Mouse (Mus musculus): ENCODE results near the gene Bche. TPM values are rescaled to one million over a fixed set of nuclear protein-coding genes. Genes with fewer than 3 reads are reported as not detected.

Bche gene
- total and polyA plus RNA-seq, 3 experiments = not detected

- H3K9ac ChIP-seq (ENCODE audit: control insufficient read depth, low read depth, low read length, poor library complexity, severe bottlenecking) = no peak overlapping the region
- no peak overlapping the region for H3K4me3 ChIP-seq (ENCODE audit: control insufficient read depth in 1 of 2, insufficient read depth in 1 of 2, low read depth in 2 of 2, low read length in 2 of 2)
- no peaks in the 10 kb centered on the region for H3K9me3 ChIP-seq (replicated peaks; ENCODE audit: insufficient read depth, low read length)
- no peaks in the 10 kb centered on the region for H3K36me3 ChIP-seq (ENCODE audit: control insufficient read depth in 1 of 2, insufficient read depth in 2 of 2, low read length in 2 of 2)
- no peaks in the 10 kb centered on the region for H3K4me1 ChIP-seq (ENCODE audit: control insufficient read depth in 1 of 2, insufficient read depth in 2 of 2, low read length in 2 of 2)
- H3K79me2 ChIP-seq (ENCODE audit: control insufficient read depth, insufficient read depth, low read length, poor library complexity) = no peaks in the 10 kb centered on the region
- no peak for DNase-seq (ENCODE audit: low read depth, low spot score)
- no peaks in the 10 kb centered on the region for H3K27me3 ChIP-seq (ENCODE audit: control insufficient read depth in 1 of 2, insufficient read depth in 2 of 2, low read length in 2 of 2)
- TF ChIP-seq MEF2A (IDR thresholded peaks at IDR 0.05; ENCODE audit: extremely low read depth, insufficient replicate concordance, low read depth, low read length, poor library complexity, severe bottlenecking) = no peak
- TF ChIP-seq CTCF (IDR thresholded peaks at IDR 0.05 in 2 of 3, conservative IDR thresholded peaks at IDR 0.05 in 1 of 3; ENCODE audit: control insufficient read depth in 1 of 3, insufficient read depth in 1 of 3, low read depth in 2 of 3, low read length in 3 of 3, poor library complexity in 1 of 3, severe bottlenecking in 1 of 3) = no peak
- TF ChIP-seq SMC3 (IDR thresholded peaks at IDR 0.05; ENCODE audit: low read depth, low read length) = no peak
- TF ChIP-seq EP300 (IDR thresholded peaks at IDR 0.05; ENCODE audit: low read depth in 1 of 2, low read length in 2 of 2) = no peak
- H3K27ac ChIP-seq (ENCODE audit: control insufficient read depth, low read depth, low read length) = no peak overlapping the region
Observed at GRCm38 (mm10) chr3:73709871-73710270, 1.7 kb upstream of the Bche start.

DNA sequence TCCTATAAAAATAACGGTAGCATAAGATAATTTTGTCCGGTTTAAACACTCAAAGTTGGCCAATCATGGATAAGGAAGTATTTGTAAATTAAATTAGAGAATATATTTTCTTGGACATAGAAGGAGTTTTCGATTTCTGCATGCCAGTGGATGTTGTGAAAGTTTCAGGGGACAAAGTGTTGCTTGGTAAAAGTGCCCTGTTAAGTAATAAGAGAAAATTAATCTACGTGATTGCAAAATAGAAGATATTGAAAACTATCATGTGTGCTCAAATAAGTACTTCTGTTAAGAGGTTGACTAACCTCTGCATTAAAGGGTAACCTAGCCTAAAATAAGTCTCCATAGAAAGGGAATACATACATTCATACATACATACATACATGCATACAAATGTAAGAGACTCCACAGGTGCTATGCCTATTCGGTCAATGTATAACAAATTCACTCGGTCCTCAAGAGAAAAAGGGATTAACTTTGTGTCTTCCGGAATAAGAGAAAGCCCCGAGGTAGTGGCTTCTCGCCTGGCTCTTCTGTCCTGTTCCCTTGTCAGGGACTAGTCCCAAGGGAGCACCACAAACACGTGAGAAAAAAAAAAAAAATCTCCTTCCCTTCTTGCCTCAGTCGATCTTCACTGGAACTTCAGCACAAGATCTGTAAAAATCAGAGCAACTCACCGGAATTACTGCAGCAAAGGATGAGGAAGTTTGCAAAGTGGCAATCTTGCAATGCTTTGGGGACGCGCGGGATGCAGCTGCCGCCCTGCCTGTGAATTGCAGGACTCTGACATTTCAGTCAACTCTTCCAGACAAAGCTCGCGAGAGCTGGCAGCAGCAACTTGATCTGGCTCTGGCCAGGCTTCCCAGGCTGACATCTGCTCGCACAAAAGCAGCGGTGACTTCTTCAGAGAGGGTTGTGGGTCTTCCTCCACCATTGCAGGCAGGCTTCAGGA is 480 bp downstream of the Bche start:
- no peak for DNase-seq (ENCODE audit: low read depth, low spot score)
- TF ChIP-seq TCF12 (IDR thresholded peaks at IDR 0.05; ENCODE audit: low read depth, low read length) (no peak), ZMIZ1 (IDR thresholded peaks at IDR 0.05; ENCODE audit: low read depth, low read length) (no peak), NRF1 (IDR thresholded peaks at IDR 0.05; ENCODE audit: insufficient read depth, low read depth, low read length, poor library complexity, severe bottlenecking) (no peak), EP300 (IDR thresholded peaks at IDR 0.05; ENCODE audit: low read depth in 1 of 2, low read length in 2 of 2) (no peak)
- Histone ChIP-seq H3K4me1 (ENCODE audit: control insufficient read depth in 1 of 2, insufficient read depth in 2 of 2, low read length in 2 of 2) (no peaks in the 10 kb centered on the region), H3K36me3 (ENCODE audit: control insufficient read depth in 1 of 2, insufficient read depth in 2 of 2, low read length in 2 of 2) (no peaks in the 10 kb centered on the region), H3K9ac (ENCODE audit: control insufficient read depth, low read depth, low read length, poor library complexity, severe bottlenecking) (no peak overlapping the region), H3K4me3 (ENCODE audit: control insufficient read depth in 1 of 2, insufficient read depth in 1 of 2, low read depth in 2 of 2, low read length in 2 of 2) (no peak overlapping the region), H3K9me3 (replicated peaks; ENCODE audit: insufficient read depth, low read length) (no peaks in the 10 kb centered on the region), H3K27ac (ENCODE audit: control insufficient read depth, low read depth, low read length) (no peak overlapping the region), H3K79me2 (ENCODE audit: control insufficient read depth, insufficient read depth, low read length, poor library complexity) (no peaks in the 10 kb centered on the region), H3K27me3 (ENCODE audit: control insufficient read depth in 1 of 2, insufficient read depth in 2 of 2, low read length in 2 of 2) (no peaks in the 10 kb centered on the region)

DNA sequence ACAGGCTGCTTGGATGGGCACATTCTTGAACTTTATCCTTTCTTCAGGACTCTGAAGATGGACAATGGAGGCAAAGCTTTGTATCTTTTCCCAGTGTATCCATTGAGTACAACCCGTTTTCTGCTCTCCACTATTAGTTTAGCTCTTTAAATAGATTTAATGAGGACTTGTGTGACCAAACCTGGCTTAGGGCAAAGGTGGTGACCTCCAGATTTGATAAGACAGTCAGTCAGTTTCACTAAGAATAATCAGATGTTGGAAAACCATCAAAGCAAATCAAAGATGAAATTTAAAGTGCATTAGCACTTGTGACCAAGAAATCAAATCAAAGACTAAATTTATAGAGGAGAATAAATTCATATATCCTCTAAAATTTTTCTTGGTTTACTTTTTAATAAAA is 1.7 kb downstream of the Bche start:
- Histone ChIP-seq H3K9me3 (replicated peaks; ENCODE audit: insufficient read depth, low read length) (no peaks in the 10 kb centered on the region), H3K4me1 (ENCODE audit: control insufficient read depth in 1 of 2, insufficient read depth in 2 of 2, low read length in 2 of 2) (no peaks in the 10 kb centered on the region), H3K4me3 (ENCODE audit: control insufficient read depth in 1 of 2, insufficient read depth in 1 of 2, low read depth in 2 of 2, low read length in 2 of 2) (no peak overlapping the region), H3K27ac (ENCODE audit: control insufficient read depth, low read depth, low read length) (no peak overlapping the region), H3K36me3 (ENCODE audit: control insufficient read depth in 1 of 2, insufficient read depth in 2 of 2, low read length in 2 of 2) (no peaks in the 10 kb centered on the region), H3K79me2 (ENCODE audit: control insufficient read depth, insufficient read depth, low read length, poor library complexity) (no peaks in the 10 kb centered on the region), H3K9ac (ENCODE audit: control insufficient read depth, low read depth, low read length, poor library complexity, severe bottlenecking) (no peak overlapping the region), H3K27me3 (ENCODE audit: control insufficient read depth in 1 of 2, insufficient read depth in 2 of 2, low read length in 2 of 2) (no peaks in the 10 kb centered on the region)
- DNase-seq (ENCODE audit: low read depth, low spot score) = no peak
- TF ChIP-seq POLR2AphosphoS5 (IDR thresholded peaks at IDR 0.05; ENCODE audit: borderline replicate concordance, low read depth, low read length) (no peak), NELFE (IDR thresholded peaks at IDR 0.05; ENCODE audit: low read depth, low read length) (no peak), CHD1 (IDR thresholded peaks at IDR 0.05; ENCODE audit: low read depth, low read length) (no peak), USF1 (IDR thresholded peaks at IDR 0.05; ENCODE audit: low read depth, low read length) (no peak), ETS1 (IDR thresholded peaks at IDR 0.05; ENCODE audit: low read depth, low read length) (no peak), ZC3H11A (IDR thresholded peaks at IDR 0.05; ENCODE audit: low read depth, low read length) (no peak), KAT2A (conservative IDR thresholded peaks at IDR 0.05; ENCODE audit: low read depth, low read length) (no peak), GATA1 (IDR thresholded peaks at IDR 0.05; ENCODE audit: low read depth, low read length) (no peak), CHD2 (IDR thresholded peaks at IDR 0.05; ENCODE audit: low read length) (no peak), SMC3 (IDR thresholded peaks at IDR 0.05; ENCODE audit: low read depth, low read length) (no peak), TAL1 (IDR thresholded peaks at IDR 0.05; ENCODE audit: low read length) (no peak), MEF2A (IDR thresholded peaks at IDR 0.05; ENCODE audit: extremely low read depth, insufficient replicate concordance, low read depth, low read length, poor library complexity, severe bottlenecking) (no peak)
